ENCODE assay signal across 1 mouse cellular context in the genomic region with DNA sequence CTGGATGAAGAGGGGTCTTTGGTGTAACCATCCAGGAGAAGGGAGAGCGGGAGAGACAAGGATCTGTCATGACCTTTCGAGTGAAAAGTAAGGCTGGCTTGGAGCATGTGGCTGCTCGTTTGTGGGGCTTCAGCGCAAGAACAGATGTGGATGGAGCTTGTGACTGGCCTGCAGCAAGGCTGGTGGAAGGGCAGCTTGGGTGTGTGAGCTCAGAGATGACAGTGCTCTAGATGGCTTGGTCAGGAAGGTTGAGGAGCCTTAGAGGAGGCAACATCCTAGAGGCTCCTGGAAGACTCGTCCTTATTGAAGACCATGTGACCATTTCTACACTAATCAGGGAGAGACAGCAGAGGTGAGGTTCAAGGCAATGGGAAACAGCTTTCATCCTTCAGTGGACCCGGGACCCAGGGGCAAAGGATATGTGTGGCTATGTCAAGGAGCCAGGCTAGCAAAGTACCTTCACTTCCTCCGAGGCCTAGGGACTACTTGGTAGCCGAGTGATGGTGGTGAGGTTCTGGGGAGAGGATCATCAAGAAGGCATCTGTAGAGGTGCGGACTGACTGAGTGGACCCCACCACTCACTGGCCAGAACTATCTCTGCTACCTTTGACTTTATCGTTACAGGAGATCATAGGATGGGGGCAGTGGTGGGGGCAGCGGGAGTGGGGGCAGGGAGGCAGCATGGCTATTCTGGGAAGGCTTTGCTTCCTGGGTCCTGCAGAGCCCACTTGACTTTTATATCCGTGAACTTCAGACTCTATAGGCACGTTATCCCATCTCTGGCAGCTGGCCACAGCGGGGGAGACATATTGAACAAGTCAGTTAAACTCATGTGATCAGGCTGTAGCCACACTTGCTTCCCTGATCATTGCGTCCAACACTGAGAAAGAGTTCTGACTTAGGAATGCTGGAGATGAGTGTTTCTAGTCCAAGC.
A peak's percentile ranks its signal among the peaks of the same experiment; 100 is the strongest.
TF ChIP-seq lines count a peak whose summit lies in the region.

No protein-coding gene starts in this region.

TF ChIP-seq in myocyte, 11 proteins besides CTCF, POLR2A, EP300 and RAD21:
- TF ChIP-seq TCF3 (IDR thresholded peaks at IDR 0.05; ENCODE audit: insufficient read length, low read depth), result no peak
- TF ChIP-seq POLR2AphosphoS2 (IDR thresholded peaks at IDR 0.05; ENCODE audit: insufficient read length, low read depth), result no peak
- peak; percentile 64 for TF ChIP-seq USF1 (IDR thresholded peaks at IDR 0.05; ENCODE audit: low read depth)
- TF ChIP-seq REST (IDR thresholded peaks at IDR 0.05; ENCODE audit: insufficient read depth, insufficient read length), result no peak
- TF ChIP-seq MAX (IDR thresholded peaks at IDR 0.05; ENCODE audit: low read depth), result no peak
- no peak for TF ChIP-seq CEBPB (IDR thresholded peaks at IDR 0.05; ENCODE audit: insufficient read depth, poor library complexity, severe bottlenecking)
- no peak for TF ChIP-seq SRF (IDR thresholded peaks at IDR 0.05; ENCODE audit: control insufficient read depth, insufficient read length, low read depth)
